Mouse (Mus musculus) thymus, adult 2 months (tissue): ENCODE data around the gene Spag9.

Experiments
- CTCF ChIP-seq: fragments of 200-500 bp; IDR thresholded peaks from 2 replicates; pipeline ENCODE4 v1.5.1; 2012; ENCODE audit warnings: mild to moderate bottlenecking, control low read depth, low read length, moderate library complexity, borderline replicate concordance; ENCODE audit not compliant: control insufficient read depth, poor library complexity, insufficient read depth; ENCODE audit errors: extremely low read depth
- POLR2A ChIP-seq: fragments of 200-500 bp; IDR thresholded peaks from 2 replicates; pipeline ENCODE4 v1.6.1; 2012; ENCODE audit warnings: mild to moderate bottlenecking, low read length, control low read depth, moderate library complexity; ENCODE audit not compliant: control insufficient read depth, poor library complexity, insufficient read depth; ENCODE audit errors: extremely low read depth

GRCm38 (mm10) chr11:93948887-93949567, 46.9 kb upstream of the Spag9 start:
- TF ChIP-seq POLR2A (no peak), CTCF (no peak)
